Mouse (Mus musculus) myocyte (in vitro differentiated cells): ENCODE data around the gene Agap1. TPM values are rescaled to one million over a fixed set of nuclear protein-coding genes. Genes with fewer than 3 reads are reported as not detected.

Experiments
- H3K27me3 ChIP-seq: one replicate; pipeline ENCODE4 v1.6.1; 2011; ENCODE audit not compliant: control insufficient read depth, insufficient read depth, insufficient read length
- H3K36me3 ChIP-seq: one replicate; pipeline ENCODE4 v1.6.1; 2011; ENCODE audit not compliant: control insufficient read depth, insufficient read depth
- H3K4me2 ChIP-seq: one replicate; pipeline ENCODE4 v1.6.1; 2011; ENCODE audit warnings: low read depth, control low read depth
- H3K4me3 ChIP-seq: one replicate; pipeline ENCODE4 v1.5.1; 2011; ENCODE audit warnings: mild to moderate bottlenecking, control low read depth, moderate library complexity
- H3K79me2 ChIP-seq: one replicate; pipeline ENCODE4 v1.6.1; 2011; ENCODE audit not compliant: control insufficient read depth, insufficient read depth
- H3ac ChIP-seq: one replicate; pipeline ENCODE4 v1.6.1; 2011; ENCODE audit not compliant: control insufficient read depth, insufficient read length
- CEBPB ChIP-seq: IDR thresholded peaks from 2 replicates; pipeline ENCODE4 v1.6.1; 2011; ENCODE audit warnings: mild to moderate bottlenecking, moderate library complexity; ENCODE audit not compliant: poor library complexity, insufficient read depth, severe bottlenecking
- E2F4 ChIP-seq: IDR thresholded peaks from one replicate; pipeline ENCODE4 v1.6.1; 2011; ENCODE audit warnings: mild to moderate bottlenecking, control low read depth, moderate library complexity; ENCODE audit not compliant: insufficient read depth
- MAX ChIP-seq: IDR thresholded peaks from one replicate; pipeline ENCODE4 v1.6.1; 2011; ENCODE audit warnings: low read depth, mild to moderate bottlenecking, control low read depth
- MYOD1 ChIP-seq, 3 experiments: IDR thresholded peaks; one replicate each; pipeline ENCODE4 v1.6.1; 2011; ENCODE audit warnings: control low read depth in 2 of 3, low read depth in 2 of 3, mild to moderate bottlenecking in 2 of 3, moderate library complexity in 1 of 3; ENCODE audit not compliant: insufficient read length in 2 of 3, control insufficient read depth in 1 of 3
- MYOG ChIP-seq, 3 experiments: IDR thresholded peaks; one replicate each; pipeline ENCODE4 v1.6.1; 2011; ENCODE audit warnings: control low read depth in 2 of 3, low read depth in 2 of 3, mild to moderate bottlenecking in 2 of 3; ENCODE audit not compliant: insufficient read length in 2 of 3, control insufficient read depth in 1 of 3, insufficient read depth in 1 of 3
- POLR2A ChIP-seq: IDR thresholded peaks from one replicate; pipeline ENCODE4 v1.6.1; 2011; ENCODE audit warnings: low read depth, mild to moderate bottlenecking, control low read depth, moderate library complexity; ENCODE audit not compliant: insufficient read length
- POLR2AphosphoS2 ChIP-seq: IDR thresholded peaks from one replicate; pipeline ENCODE4 v1.6.1; 2011; ENCODE audit warnings: low read depth, control low read depth; ENCODE audit not compliant: insufficient read length
- REST ChIP-seq: IDR thresholded peaks from one replicate; pipeline ENCODE4 v1.6.1; 2011; ENCODE audit warnings: mild to moderate bottlenecking, control low read depth, moderate library complexity; ENCODE audit not compliant: insufficient read depth, insufficient read length
- SRF ChIP-seq: IDR thresholded peaks from one replicate; pipeline ENCODE4 v1.6.1; 2011; ENCODE audit warnings: low read depth; ENCODE audit not compliant: control insufficient read depth, insufficient read length
- TCF12 ChIP-seq: IDR thresholded peaks from one replicate; pipeline ENCODE4 v1.6.1; 2011; ENCODE audit warnings: mild to moderate bottlenecking, control low read depth; ENCODE audit not compliant: poor library complexity, insufficient read depth, severe bottlenecking
- TCF3 ChIP-seq: IDR thresholded peaks from one replicate; pipeline ENCODE4 v1.6.1; 2011; ENCODE audit warnings: low read depth, control low read depth; ENCODE audit not compliant: insufficient read length
- USF1 ChIP-seq: IDR thresholded peaks from one replicate; pipeline ENCODE4 v1.6.1; 2011; ENCODE audit warnings: low read depth, mild to moderate bottlenecking, control low read depth, moderate library complexity
- polyA plus RNA-seq: library from polyadenylated mRNA; unstranded; fragments of >200 nt; fragmentation: generic; extraction: Trizol; gene quantifications from one replicate; pipeline ENCODE4 v1.2.1, GENCODE M21; 2012; ENCODE audit warnings: missing spikeins

Gene Agap1
- polyA plus RNA-seq, 1 experiment, result 48.9 TPM

DNA sequence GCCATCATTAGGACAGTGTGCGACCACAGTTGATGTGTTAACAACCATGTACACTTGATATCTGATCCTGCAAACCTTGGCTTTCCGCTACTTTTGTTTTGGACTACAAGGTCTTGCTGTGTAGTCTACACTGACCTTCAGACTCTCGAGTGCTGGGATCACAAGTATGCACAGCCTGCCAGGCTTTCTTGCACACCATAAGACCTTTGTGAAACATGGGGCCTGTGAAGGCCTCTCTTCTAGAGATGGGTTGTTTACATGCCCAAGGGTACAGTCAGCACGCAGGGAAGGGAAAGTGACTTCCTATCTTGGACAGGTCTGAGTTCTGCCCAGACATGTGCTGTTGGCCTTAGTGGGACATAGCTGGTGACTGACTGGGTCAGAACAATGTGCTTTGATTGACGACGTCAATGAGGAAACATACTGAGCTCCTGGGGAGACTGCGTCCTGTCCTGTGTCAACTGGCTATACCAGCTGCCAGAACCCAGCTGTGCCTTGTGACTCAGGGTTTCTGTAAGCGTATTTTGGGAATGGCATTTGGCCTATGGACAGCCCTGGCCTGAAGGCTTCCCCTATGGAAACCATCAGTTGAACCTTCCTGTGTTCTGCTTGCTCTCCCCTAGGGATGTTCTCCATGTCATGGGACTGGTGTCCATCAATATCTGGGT is 59.1 kb downstream of the Agap1 start:
- H3K79me2 ChIP-seq, result peaks cover 81% of the 10 kb centered on the region
- no peak overlapping the region for H3K4me3 ChIP-seq
- H3K4me2 ChIP-seq, result no peak overlapping the region
- TF ChIP-seq MYOG (IDR thresholded peaks at IDR 0.05; ENCODE audit: control insufficient read depth in 1 of 3, insufficient read depth in 1 of 3, insufficient read length in 2 of 3, low read depth in 2 of 3), result peak in 2 of 3 experiments; percentile 73 to 78
- TF ChIP-seq TCF3, result peak; percentile 40
- TF ChIP-seq POLR2A, result no peak
- TF ChIP-seq E2F4, result no peak
- no peak for TF ChIP-seq USF1
- TF ChIP-seq REST, result no peak
- TF ChIP-seq MAX, result no peak
- peak; percentile 46 for TF ChIP-seq TCF12
- no peak for TF ChIP-seq SRF
- TF ChIP-seq CEBPB, result no peak
- peak in 2 of 3 experiments; percentile 17 to 66 for TF ChIP-seq MYOD1 (IDR thresholded peaks at IDR 0.05; ENCODE audit: control insufficient read depth in 1 of 3, insufficient read length in 2 of 3, low read depth in 2 of 3)
- TF ChIP-seq POLR2AphosphoS2, result no peak
- H3K27me3 ChIP-seq, result no peaks in the 10 kb centered on the region
- H3K36me3 ChIP-seq, result no peaks in the 10 kb centered on the region
- H3ac ChIP-seq, result no peak overlapping the region

DNA sequence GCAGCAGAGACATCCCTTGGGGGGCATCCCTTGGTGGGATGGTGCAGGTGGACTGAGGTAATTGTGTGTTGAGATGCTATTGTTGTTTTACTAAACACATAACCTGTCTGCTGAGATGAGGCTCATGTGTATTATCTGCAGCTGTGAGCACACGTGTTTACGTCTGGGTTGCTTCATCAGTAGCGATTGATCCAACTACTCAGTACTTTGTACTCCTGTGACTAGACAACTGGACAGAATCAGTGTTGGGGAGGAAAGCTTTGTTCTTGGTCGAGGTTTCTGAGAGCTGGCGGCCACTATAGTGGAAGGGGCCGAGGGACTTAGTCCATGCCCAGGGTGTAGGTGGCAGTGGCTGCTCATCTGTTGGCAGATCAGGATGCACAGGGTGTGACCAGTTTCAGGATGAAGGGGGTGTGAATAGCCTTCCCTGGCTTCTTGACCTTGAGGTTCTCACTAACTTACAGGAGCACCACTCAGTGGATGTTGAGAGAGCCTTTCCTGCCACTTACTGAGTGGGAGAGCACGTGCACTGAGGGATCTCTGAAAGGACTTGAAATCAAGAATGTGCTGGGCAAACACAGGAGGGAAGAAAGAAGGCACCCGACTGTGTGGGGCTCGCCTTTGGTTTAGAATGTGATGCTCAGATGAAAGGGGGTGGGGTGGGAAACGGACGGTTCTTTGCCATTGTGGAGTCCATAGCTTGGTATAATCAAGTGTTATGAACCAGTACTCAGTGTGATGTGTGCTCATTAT is 61.4 kb downstream of the Agap1 start:
- no peaks in the 10 kb centered on the region for H3K36me3 ChIP-seq
- H3K27me3 ChIP-seq, result no peaks in the 10 kb centered on the region
- peaks cover 82% of the 10 kb centered on the region for H3K79me2 ChIP-seq
- no peak overlapping the region for H3K4me3 ChIP-seq
- H3ac ChIP-seq, result no peak overlapping the region
- TF ChIP-seq MYOD1 (IDR thresholded peaks at IDR 0.05; ENCODE audit: control insufficient read depth in 1 of 3, insufficient read length in 2 of 3, low read depth in 2 of 3) (no peak), POLR2A (no peak), E2F4 (no peak), USF1 (no peak), SRF (no peak), MAX (no peak), CEBPB (no peak), TCF12 (no peak), REST (no peak), TCF3 (no peak), MYOG (IDR thresholded peaks at IDR 0.05; ENCODE audit: control insufficient read depth in 1 of 3, insufficient read depth in 1 of 3, insufficient read length in 2 of 3, low read depth in 2 of 3) (no peak), POLR2AphosphoS2 (no peak)
- H3K4me2 ChIP-seq, result no peak overlapping the region

DNA sequence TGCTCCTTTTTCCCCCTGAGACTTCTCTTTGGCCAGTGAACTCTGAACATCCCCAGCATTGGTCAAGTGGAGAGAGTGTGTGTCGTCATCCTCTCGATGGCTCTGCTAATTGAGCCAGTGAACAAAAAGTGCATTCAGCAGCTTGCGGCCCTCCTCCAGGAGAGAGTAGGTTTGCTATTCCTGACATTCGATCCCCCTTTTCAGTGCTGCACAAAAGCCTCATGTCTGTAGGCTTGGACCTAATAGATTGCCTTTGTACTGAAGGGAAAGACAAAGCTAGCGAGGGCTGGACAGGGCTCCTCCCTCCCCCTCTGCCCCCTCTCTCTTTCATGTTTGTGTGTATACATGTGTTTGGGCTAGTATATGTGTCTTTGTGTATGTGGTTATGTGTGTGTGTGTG is 63.2 kb downstream of the Agap1 start:
- TF ChIP-seq E2F4, result no peak
- TF ChIP-seq USF1, result no peak
- TF ChIP-seq CEBPB, result no peak
- no peak for TF ChIP-seq POLR2A
- TF ChIP-seq SRF, result no peak
- no peak for TF ChIP-seq MYOG (IDR thresholded peaks at IDR 0.05; ENCODE audit: control insufficient read depth in 1 of 3, insufficient read depth in 1 of 3, insufficient read length in 2 of 3, low read depth in 2 of 3)
- no peak for TF ChIP-seq TCF3
- no peak for TF ChIP-seq MAX
- no peak for TF ChIP-seq REST
- TF ChIP-seq POLR2AphosphoS2, result no peak
- no peak for TF ChIP-seq MYOD1 (IDR thresholded peaks at IDR 0.05; ENCODE audit: control insufficient read depth in 1 of 3, insufficient read length in 2 of 3, low read depth in 2 of 3)
- TF ChIP-seq TCF12, result no peak
- Histone ChIP-seq H3K4me2 (no peak overlapping the region), H3K27me3 (no peaks in the 10 kb centered on the region), H3ac (no peak overlapping the region), H3K4me3 (no peak overlapping the region), H3K79me2 (peaks cover 73% of the 10 kb centered on the region), H3K36me3 (no peaks in the 10 kb centered on the region)

DNA sequence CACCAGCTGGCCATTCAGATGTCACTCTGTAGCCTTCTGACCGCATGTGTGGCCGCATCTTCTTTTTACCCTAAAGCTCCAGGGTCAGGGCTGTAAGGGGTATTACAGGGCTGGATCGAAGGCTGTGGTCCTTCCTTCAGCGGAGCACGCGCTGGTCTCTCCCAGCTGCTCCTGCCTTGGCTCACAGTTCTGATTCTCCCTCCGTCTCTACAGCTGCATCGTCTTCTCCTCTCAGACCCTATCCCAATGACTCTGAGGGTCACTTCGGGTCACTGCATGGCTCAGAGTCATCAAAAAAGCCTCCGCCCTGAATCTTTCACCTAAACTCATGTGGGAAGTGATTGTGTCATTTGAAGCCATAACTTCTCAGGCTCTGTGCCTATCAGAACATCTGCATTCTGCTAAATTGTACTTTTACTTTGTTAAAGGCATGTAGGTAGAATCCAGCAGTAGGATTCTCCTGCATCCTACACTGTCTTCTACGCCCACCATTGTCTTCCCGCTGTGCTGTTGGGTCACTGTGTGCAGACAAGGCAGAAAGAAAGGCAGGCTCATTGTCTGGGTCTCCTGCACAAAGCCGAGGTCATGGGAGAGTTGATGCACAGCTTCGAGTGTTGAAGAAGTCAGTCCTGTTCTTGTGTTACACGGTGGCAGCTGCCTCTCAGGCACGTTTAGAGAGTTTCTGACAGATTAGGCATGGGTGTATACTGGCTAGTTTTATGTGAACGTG is 65.5 kb downstream of the Agap1 start:
- H3K27me3 ChIP-seq, result no peaks in the 10 kb centered on the region
- H3ac ChIP-seq, result no peak overlapping the region
- H3K4me2 ChIP-seq, result peak overlapping the region; percentile 91
- TF ChIP-seq MYOG (IDR thresholded peaks at IDR 0.05; ENCODE audit: control insufficient read depth in 1 of 3, insufficient read depth in 1 of 3, insufficient read length in 2 of 3, low read depth in 2 of 3) (peak in 1 of 3 experiments; percentile 8), MAX (no peak), CEBPB (no peak)
- H3K79me2 ChIP-seq, result peaks cover 73% of the 10 kb centered on the region
- H3K36me3 ChIP-seq, result no peaks in the 10 kb centered on the region
- H3K4me3 ChIP-seq, result no peak overlapping the region
